Mouse (Mus musculus): ENCODE data around the gene Arpc5l.
A peak's percentile ranks its signal among the peaks of the same experiment; 100 is the strongest.
"Not testable (repeated sequence)": the region's sequence is repeated elsewhere in the genome, so short reads cannot be mapped to it uniquely, and the experiment has no call there.

Gene Arpc5l

DNA sequence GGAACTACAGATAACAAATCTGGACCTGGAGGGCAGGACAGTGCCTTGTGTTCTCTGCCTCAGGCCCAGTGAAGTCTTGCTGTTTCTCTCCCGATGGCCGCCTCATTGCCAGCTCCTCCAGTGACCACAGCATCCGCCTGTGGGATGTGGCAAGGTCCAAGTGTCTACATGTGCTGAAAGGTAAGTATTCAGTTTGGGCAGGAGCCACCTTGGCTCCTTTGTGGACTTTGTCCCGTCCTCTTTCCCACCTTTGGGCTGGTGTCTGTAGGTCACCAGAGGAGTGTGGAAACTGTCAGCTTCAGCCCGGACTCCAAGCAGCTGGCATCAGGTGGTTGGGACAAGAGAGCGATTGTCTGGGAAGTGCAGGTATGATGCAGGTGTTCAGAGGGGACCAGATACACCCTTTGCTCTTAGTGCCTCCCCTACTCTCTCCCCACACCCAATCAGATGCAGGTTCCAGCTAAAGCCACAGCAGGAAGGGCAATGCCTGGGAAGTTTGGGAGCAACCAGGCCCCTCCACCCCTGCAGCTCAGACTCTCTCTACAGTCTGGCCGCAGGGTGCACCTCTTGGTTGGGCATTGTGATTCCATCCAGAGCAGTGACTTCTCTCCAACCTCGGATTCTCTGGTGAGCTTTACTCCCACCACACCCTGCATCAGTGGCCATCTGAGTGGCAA lies 5.1 kb upstream of the Arpc5l start:
- ATAC-seq (ENCODE audit: low TSS enrichment) = no peak

DNA sequence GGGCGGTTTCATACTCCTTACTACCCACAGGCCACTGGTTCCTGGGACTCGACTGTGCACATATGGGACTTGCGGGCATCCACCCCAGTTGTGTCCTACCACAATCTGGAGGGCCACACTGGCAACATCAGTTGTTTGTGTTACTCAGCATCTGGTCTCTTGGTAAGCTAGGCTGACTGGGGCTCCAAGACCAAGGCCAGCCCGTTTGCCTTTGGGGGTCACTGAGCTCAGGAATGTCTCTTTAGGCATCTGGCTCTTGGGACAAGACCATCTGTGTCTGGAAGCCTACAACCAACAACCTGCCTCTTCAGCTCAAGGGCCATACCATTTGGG lies 4.6 kb upstream of the Arpc5l start:
- no peak for ATAC-seq (ENCODE audit: low TSS enrichment)

DNA sequence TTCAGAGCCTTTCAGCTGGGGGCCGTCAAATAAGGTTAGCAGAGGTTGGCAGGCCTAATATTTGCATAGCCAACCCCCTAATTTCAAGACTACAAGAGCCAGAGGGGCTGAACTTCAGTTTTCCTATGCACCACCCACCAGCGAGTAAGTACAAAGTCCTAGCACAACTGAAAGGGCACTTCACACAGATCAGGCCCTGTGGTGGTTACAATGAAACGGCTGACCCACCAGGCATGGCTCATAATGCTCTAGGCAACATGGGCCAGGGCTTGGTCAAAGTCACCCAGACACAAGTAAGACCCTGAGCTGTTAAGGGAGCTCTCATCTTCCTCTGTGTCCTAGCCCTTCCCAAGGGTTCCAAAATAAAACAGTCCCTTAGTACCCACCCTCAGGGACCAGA lies 3.3 kb upstream of the Arpc5l start:
- no peak for ATAC-seq (ENCODE audit: low TSS enrichment)

DNA sequence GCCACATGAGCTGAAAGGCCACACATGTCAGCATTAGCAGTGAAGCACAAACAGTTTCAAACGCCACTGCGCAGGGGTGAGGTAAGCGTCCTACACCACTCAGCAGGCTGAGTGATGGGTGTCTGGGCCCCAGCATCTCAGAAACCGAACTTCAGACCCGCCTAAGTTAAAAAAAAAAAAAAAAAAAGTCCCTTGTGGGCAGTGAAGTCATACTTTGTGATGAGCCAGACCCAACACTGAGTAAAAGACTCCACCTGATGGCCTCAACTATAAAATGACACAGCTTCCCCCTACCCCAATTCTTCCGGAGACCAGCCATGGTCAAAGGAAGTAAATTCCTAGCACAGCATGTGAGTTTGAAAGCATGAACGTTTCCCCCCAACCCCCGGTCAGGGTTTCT lies 2.0 kb upstream of the Arpc5l start:
- ATAC-seq (ENCODE audit: low TSS enrichment) = no peak

DNA sequence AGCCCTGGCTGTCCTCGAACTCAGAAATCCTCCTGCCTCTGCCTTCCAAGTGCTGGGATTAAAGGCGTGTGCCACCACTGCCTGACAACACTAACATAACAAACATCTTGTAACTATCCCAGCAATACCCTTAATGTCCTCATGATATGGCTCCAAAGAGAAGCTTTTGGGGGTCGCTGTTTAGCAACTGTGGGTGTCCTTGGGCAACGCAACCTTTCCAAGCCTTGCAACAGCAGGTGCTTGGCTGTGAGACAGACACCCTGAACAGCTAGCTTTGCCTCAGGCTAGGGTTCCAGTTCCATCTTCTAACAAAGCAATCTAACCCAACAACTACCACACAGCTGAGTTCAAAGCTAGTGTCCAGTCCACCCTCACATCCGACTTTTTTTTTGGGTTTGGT lies 1.6 kb upstream of the Arpc5l start:
- ATAC-seq (ENCODE audit: low TSS enrichment) = no peak

DNA sequence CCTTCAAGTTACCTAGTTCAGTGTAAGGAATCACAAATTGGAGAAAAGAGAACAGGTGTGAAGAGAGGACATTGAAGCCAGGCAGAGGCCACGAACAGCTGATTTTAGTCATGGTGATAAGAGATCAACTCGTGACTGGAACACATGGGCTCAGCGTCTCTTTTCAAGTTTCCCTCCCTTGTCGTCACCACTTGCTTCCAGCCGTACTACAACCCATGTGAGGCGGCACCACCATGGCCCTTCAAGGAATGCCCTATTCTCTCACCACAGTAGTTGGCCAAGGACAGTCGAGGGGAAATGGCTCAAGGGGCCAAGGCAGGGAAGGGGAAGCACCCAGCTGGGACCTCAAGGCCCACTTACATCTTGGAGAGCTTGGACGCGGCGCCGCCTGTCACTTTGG lies 776 bp upstream of the Arpc5l start:
- no peak for ATAC-seq (ENCODE audit: low TSS enrichment)

DNA sequence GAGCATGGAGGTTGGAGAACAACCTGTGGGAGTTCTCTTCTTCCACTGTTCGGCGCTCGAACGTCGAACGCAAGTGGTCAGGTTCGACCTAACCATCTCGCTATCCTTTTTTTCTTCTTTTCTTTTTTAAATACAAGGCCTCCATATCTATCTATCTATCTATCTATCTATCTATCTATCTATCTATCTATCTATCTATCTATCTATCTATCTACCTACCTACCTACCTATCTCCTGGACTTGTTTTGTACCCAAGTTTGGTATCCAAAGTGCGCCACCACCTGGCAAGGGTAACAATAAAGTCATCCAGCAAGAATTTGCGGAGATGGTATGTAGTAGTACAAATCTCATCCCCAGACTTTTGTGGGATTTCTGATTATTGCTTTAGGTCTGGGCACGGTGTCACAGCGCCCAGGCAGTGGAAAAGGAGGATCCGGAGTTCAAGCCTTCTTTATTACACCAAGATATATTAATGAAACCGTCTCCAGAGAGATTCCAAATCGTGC lies 479 bp downstream of the Arpc5l start, which contains the start of gene Rpl35:
Gene Rpl35, minus strand, starts transcription at position 51 of the 506 bp plus-strand sequence.
- ATAC-seq (ENCODE audit: low TSS enrichment) = no peak

DNA sequence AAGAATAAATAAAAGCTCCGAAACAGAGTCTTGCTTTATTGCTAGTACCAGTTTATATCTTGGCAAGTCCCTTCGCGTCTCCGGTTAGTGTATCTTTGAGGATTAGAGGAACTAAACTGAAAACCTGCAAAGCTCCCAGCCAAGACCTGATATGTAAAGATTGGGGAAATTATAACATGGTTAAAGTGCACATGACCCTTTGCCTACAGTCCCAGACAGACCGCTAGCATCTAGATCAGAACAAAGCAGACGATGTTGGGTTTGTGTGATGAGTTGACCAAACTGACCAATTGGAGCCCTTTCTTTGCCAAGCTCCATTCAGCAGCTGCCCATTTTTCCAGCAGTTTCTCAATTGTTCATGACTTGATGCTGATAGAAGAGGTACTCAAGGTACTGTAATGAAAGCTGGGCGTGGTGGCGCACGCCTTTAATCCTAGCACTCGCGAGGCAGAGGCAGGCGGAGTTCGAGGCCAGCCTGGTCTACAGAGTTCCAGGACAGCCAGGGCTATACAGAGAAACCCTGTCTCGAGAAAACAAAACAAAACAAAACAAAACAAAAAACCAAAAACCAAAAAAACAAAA lies 1.1 kb downstream of the Arpc5l start:
- no peak for ATAC-seq (ENCODE audit: low TSS enrichment)

DNA sequence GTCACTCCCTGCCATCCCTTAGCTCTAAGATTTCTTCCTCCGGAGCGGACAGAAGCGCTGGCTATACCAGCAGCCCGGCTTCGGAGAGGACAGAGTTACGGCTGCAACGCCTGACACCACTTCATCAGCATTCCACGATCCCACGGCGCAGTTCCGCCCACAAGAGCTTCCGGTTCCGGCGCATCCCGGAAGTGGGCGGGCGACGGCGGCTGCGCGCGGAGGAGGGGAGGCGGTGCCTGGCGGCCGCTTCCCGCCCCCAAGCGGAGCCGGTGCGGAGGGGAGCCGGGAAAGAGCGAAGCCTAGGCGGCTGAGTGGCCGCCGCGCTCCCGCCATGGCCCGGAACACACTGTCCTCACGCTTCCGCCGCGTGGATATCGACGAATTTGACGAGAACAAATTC lies 2.7 kb downstream of the Arpc5l start:
- peak; percentile 67 for ATAC-seq (ENCODE audit: low TSS enrichment)

DNA sequence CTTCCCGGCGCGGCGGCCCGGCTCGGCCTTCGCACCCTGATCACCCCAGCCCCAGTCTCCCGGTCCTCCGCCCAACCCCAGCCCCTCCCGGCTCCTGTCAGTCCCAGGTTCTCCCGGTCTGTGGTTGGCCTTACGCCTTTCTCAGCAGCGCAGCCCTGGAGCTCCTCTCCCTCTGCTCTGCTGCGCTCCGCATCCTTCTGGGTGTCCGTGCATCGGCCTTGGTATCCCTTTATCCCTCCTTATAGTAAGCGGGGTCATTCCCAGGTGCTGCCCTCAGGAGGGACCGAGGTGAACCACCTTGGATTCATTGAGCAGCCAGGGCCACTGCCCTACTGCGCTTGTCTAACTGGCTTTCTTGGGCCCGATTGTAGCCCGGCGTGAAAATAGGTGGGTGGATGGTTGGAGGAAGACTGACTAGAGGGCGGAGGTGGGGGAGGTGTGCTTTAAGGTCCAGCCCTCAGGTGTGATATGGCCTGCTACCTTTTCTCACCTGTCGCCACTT lies 3.3 kb downstream of the Arpc5l start:
- ATAC-seq (ENCODE audit: low TSS enrichment) = peak; percentile 24

DNA sequence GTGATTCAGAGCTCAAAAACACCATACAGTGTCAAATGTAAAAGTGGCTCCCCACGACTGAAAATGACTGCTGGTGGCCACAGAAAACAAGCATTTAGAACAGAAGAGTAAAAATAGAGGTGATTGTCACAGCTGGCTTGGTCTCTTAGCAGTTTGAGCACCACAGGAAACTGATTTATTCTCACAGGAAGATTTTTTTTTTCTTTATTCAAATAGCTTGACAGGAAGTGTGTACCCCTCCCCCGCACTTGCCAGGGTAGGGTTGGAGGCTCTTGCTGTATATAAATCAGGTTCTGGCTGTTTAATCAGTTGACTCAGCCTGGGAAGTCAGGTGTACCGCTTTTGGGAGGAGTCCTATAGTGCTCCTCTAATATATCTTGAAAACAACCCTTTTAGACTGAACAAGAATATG lies 3.8 kb downstream of the Arpc5l start:
- ATAC-seq (ENCODE audit: low TSS enrichment) = no peak

DNA sequence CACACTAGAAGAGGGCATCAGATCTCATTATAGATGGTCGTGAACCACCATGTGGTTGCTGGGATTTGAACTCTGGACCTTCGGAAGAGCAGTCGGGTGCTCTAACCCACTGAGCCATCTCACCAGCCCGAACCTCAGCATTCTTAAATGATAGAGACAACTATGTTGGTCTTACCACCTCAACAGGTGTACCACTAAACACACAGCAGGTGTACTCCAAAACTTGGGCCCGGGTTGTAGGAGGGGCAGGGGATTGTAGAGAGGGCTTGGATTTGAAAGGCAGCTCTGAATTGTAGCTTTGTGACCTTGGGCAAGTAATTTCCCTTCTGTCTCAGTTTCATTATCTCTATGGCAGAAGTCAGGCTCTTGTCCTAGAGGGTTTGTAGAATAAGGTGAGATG lies 5.0 kb downstream of the Arpc5l start:
- not testable (repeated sequence) for ATAC-seq (ENCODE audit: low TSS enrichment)

DNA sequence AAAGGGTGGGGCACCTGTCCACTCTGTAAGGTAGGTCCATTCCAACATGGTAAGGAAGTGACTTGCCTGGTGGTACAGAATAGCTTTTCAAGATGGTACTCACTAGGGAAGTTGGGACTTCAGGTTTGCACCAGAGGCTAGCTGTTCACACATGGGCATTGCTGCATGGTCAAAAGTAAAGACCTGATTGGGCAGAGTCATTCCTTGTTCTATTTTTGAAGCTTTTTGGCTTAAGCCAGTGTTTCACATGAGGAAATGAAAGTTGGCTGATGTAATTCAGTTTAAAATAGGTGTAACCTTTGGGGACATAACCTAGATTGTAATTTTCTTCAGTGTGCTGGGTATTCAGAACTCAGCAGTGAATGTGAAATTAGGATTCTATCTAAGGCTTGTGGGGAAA lies 6.1 kb downstream of the Arpc5l start:
- no peak for ATAC-seq (ENCODE audit: low TSS enrichment)

DNA sequence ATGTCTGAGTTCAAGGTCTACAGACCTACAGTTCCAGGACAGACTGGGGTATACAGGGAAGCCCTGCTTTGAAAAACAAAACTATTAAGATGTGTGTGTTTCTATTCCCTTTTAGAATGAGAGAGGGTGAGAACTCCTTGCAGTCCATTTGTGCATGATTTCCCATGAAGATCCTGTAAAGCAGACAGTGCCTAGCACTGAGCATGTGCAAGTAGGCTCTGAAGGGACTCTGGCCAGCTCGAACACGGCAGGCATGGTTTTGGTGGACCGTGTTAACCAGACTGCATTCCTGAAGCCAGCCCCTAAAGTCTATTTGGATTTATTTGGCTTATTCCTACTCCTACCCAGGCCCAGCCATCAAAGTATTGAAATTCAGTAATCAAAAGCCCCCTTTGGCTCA lies 6.8 kb downstream of the Arpc5l start:
- no peak for ATAC-seq (ENCODE audit: low TSS enrichment)

DNA sequence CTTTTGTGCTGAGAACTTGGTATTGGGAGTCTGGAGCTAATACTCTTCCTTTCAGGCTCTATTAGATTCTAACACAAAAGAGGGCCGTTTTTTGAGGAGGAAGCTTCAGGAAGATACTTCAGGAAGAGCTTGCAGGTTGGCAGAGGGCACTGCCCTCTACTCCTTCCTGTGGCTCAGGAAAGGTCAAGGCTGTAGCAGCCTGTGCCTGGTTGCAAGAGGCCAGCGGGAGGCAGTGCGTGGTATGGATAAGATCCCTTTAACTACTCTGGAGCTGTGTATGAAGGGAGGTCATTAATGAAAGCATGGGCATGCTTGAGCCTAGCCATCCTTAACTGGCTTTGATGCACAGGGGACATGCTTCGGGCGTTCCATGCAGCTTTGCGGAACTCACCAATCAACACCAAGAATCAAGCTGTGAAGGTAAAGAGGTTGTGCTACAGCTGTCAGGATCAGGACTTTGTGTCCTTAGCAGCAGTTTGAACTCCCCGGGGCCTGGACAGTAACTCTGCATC lies 7.7 kb downstream of the Arpc5l start:
- ATAC-seq (ENCODE audit: low TSS enrichment) = no peak

DNA sequence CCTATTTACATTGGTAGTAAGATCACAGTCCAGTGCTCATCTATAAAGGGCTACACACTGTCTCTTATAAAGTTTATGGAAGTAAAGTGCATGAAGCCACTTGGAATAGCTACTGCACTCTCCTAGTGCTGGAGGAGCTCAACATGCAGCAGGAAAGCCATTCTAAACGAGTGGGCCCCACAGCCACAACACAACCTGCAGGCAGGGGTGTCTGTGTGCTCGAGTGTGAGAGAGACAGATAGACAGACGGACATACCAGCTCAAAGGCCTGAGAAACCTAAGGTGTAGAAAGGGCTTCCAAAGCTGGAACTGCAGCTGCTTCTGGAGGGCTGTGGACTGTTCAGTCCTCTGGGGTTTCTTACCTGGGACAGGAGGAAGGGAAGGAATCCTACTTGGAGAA lies 11.4 kb downstream of the Arpc5l start:
- ATAC-seq (ENCODE audit: low TSS enrichment) = no peak

DNA sequence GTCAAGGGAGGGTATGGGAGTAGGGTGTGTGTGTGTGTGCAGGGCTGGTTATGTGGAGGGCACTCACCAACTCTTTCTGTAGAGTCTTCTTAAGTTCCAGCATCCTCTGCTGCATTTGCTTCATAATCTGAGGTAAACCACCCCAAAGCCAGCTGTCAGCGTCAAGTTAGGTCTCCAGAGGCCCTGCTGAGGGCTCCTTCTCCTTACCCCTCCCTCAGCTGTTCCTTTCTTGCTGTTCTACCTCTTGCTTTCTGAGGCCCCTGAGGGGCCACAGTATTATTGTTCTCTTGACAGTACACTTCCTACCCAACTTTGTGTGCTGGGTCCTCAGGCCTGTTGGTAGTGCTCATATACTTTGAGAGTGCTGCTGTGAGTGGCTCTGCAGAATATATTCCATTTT lies 14.9 kb downstream of the Arpc5l start:
- no peak for ATAC-seq (ENCODE audit: low TSS enrichment)

DNA sequence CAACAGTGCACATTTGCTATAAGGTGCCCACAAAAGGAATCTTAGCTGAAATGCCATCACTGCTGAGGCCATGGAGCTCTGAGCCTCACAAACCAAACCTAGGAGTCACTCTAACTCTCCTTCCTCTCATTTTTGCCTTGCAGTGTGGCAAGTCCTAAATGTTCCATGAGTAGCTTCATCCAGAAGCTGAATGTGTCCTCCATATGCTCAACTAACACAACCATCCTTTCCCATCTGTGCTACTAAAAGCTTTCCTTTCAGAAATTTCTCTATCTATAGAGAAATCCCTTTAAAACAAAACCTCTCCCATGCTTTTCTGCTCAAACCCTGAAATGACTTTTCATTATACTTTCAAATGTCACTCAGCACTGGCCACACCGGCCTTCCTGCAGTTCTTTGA lies 26.5 kb downstream of the Arpc5l start:
- peak; percentile 87 for ATAC-seq (ENCODE audit: low TSS enrichment)

DNA sequence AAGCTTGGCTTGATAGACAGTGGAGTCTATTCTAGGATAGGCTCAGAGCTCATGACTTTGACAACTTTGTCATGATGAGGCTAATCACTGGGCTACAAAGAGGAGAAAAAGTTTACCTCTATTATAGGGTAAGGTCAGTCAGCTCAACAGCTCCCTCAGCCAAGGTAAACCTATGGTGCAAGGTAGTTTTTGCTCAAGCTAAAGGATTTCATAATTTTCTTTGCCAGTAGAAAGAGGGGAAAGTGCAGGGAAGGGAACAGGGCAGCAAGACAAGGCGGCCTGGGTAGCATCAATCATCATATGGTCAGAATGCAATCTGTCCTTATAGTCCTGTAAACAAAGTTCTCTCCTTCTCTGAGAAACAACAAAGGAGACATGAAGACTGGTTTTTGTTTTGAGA lies 35.1 kb downstream of the Arpc5l start:
- no peak for ATAC-seq (ENCODE audit: low TSS enrichment)

DNA sequence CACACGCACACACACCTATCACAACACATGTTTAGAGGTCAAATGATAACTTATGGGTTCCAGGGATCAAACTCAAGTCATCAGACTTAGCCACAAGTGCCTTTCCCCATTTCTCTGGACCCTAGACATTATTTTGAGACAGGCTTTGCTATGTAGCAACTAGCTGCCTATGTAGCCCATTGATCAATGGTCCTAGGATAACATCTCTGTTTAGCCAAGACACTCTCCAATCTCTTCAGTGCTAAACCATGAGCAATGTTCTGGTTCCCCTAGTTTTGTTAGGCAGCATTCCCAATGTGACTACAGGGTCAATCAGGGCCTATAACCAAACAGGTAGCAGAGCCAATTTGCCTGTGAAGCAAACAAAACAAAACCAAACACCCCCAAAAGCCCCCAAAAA lies 43.4 kb downstream of the Arpc5l start:
- ATAC-seq (ENCODE audit: low TSS enrichment) = no peak

DNA sequence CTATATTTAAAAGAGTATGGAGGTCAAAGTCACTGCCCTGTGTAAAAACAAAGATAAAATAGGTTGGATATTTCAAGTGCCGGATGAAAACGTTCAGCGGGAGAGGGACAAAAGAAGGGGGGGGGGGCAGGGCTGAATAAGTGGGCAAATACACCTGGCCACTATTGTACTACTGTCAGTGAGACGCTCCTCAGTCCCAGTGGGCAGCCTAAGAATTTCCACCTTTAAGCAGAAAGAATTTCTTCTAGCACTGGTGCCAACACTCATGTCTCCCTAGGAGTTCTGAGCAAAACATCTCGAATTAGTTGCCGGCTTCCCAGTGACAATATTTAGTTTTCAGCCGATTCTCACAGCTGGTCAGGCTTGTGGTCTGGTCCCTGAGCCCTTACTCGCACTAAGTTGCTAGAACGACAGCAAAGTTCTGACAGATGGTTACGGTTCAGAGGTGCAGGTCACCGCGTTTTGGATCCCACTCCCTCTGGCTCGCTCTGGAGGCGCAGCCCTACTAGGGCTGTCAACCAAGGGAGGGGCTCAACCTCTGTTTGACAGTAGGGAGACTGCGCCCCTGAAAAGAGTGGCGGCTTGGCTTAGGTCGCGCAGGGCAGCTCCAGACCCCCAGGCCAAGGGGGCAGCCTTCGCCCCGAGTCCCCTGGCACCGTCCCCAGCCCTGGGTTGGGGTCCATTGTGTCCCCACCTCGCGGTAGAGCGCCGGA lies 59.7 kb downstream of the Arpc5l start:
- ATAC-seq (ENCODE audit: low TSS enrichment) = peak; percentile 54
